Mouse (Mus musculus) adrenal gland, adult 2 months (tissue): ENCODE results near the gene Rims4. TPM values are rescaled to one million over a fixed set of nuclear protein-coding genes. Genes with fewer than 3 reads are reported as not detected.
A peak's percentile ranks its signal among the peaks of the same experiment; 100 is the strongest.

Source experiments
- DNase-seq: peaks from one replicate; pipeline ENCODE4 v3.0.0; 2021
- long read RNA-seq: library from polyadenylated mRNA; stranded (forward); transcript quantifications from one replicate; pipeline ENCODE4 v2.0.0, GENCODE M21; 2021
- polyA plus RNA-seq: library from polyadenylated mRNA; depleted of rRNA; stranded (reverse); fragments of >200 nt; gene quantifications from 2 replicates; pipeline ENCODE4 v1.2.3, GENCODE M21; 2012; rRNA removed
- total RNA-seq, 2 experiments: library from RNA; stranded (reverse); gene quantifications; 2 replicates each; pipeline ENCODE4 v1.2.3; 2021

Rims4 gene
- 100 to 1,000 TPM in 1 of 2 experiments, 10 to 100 TPM in 1; 89.5 to 154 TPM for total RNA-seq
- polyA plus RNA-seq, result 36.4 and 60.2 TPM in 2 replicates
- long read RNA-seq, full-length matches to known transcripts, result 20 of 59 reads
- long read RNA-seq, partial matches to known transcripts, result 3 of 59 reads
- long read RNA-seq, other reads (novel, unspliced or antisense), result 36 of 59 reads

DNA sequence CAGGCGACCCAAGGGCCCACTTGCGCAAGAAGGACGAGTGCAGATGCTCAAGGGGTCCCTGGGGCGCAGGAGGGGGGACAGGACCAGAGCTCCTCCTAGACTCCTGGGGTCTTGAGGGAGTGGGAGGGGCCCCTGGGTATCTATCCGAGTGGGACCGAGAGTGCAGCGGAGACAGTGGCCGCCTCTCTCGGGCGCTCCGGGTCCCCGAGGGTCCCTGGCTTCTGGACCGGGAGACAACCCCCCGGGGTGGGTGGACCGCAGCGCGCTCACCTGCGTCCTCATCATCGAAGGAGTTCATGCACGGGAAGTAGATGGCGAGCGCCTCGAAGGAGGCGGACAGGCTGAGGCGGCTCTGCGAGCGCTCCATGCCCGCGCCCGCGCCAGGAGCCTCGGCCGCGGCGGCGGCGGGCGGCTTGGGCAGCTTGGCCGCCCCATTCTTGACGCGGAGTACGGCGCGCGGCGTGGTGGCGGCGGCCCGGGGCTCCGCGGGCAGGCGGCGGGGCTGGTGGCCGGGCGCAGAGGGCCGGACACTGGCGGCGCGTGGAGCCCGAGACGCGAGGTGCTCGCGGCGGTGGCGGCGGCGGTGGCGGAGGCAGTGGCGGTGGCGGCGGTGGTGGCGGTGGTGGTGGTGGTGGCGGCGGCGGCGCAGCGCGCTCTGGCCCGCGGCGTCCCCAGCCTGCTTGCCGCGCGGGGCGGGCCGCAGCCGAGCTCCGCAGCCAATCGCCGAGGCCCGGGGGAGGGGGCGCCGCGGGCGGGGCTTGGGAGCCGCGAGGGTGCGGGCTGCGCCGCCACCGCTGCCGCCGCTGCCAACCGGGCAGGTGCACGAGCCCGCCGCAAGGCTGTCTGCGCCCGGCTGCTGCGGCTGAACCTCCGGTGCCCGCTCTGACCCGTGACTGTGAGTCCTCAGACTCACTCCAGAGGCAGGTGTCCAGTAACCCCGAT is at the start of gene Rims4:
Gene Rims4, minus strand, starts transcription at position 367 of the 942 bp plus-strand sequence.
- peak; percentile 93 for DNase-seq

DNA sequence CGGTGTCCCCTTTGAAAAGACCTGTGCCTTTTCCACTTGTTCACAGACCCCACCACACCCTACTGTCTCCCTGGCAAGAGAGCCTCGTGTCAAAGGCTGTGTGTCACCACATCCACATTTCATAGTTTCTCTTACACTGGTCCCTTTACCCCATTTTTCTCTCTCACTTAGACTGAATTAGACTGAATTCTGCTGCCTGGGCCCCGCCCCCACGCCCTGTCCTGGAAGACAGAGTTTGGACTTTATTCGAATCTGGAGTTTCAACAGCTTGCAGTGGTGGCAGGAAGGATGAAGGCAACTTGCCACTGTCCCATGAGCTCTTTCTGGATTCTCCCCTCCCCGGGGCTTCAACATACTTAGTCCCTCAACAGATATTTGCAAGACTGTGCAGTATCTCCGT is 47.2 kb upstream of the Rims4 start:
- peak; percentile 18 for DNase-seq

DNA sequence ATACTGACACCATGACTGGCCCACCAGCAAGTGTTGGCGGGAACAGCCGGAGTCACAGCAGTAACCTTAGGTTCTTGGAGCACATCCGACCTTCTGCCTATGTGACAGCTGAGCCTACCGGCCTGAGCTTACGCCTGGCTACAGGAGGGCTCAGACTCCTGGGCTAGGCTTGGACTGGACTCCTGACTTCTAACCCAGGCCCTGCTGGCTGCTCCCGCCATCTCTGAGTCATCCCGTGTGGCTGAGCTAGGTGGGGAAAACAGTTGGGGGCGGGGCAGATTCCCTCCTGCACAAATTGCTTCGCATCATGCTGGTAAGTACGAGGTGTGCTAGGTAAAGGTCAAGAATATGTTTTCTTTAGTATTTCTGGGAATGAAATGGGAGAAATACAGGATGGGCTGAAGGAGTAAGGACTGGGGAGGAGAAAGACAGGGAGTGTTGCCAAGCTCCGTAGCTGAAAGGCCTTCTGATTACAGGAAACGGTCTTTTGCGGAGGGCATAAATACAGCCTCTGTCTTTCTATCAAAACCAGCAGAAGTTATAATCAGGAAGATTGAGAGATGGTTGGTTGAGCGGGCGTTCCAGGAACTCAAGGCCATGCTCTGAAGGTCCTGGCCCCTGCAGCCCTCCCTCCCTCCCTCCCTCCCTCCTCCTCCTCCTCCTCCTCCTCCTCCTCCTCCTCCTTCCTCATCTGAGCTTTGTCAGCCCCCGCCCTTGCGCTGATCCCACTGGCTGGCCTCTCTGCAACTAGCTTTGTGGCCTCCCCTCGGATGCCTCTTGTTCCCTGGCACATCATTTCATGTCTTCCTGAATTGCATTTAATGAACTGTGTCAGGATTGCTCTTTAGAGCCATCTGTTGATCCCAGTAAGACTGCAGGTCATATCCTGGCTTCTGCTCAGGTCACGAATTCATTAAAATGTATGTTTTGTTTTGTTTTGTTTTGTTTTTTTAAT is 46.4 kb upstream of the Rims4 start:
- peak; percentile 79 for DNase-seq

DNA sequence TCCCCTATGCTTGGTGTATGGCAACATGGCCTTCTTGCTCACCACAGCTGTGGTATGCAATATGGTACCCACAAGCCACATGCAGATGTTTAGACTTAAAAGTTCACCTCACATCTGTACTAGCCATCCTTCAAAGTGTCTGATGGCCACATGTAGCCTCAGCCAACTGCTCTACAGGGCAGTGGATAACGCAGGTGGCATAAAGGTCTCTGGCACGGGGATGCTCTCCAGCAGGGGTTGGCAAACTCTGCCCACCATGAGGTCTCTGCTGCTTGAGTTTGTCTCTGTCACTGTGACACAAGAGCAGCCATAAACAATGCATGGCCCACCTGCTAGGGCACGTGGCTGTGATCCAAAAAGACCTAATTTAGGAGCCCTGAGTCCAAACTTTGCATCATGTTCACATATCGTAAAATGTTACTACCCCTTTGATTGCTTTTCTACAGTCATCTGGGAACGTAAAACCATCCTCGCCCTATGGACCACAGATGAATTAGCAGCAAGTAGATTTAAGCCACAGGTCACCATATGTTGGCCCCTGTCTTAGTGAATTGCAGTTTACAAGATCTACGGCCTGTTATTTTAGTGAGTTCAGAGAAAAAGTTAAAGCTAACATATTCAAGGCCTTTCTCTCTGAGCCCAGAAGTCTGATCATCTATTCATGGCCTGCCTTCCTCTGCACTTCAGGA is 35.3 kb upstream of the Rims4 start:
- no peak for DNase-seq

DNA sequence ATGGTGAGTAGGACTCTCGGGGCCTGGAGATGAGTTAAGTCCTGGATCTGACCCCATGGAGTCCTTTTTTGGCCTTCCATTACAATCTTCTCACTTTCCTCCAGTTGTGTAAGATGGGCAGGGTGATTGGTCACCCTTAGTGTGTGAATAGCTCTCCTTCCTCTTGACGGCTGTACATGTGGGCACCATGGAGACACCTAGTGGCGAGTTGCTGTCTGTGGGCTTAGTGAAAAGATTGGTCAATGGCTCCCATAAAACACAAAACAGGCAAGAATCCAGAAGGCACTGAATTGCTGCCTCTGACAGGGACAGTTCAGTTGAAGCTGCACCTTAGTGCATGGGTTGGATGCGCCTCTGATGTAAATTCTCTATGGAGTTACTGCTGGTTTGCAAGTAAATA is 33.3 kb upstream of the Rims4 start:
- peak; percentile 86 for DNase-seq

DNA sequence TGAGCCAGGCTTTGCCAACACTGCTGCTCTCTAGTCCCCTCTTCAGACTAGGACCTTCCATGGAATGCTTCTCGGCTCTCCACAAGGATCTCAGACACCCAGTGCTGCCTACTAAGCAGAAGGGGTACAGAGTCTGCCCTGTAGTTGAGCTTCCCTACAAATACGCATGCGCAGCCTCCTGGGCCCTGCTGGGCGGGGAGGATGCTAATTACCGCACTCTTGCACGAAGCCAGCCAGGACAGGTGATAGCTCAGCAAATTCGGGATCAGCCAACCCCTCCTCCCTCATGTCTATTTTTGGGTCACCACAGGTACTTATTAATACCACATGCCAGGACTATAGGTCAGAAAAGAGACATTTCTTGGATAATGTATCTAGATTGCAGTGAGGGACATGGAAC is 29.5 kb upstream of the Rims4 start:
- no peak for DNase-seq

DNA sequence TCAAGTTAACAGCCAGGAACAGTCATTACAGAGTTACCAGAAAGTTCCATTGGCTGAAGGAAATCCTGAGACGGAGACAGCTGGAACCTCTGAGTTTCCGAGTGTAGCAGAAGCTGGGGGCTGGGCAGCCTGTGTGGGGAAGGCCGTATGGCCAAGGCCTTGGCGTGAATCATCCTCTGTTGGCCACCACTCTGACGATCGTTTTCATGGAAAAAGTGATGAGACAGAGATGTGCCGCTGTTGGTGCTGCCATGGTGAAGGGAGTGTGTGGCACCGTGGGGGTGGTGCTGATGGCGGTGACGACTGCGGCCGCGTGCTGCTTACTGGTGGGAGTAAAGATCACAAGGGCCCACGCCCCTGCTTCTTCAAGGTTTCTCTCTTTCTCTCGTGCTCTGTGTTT is 27.7 kb upstream of the Rims4 start:
- DNase-seq, result peak; percentile 92

DNA sequence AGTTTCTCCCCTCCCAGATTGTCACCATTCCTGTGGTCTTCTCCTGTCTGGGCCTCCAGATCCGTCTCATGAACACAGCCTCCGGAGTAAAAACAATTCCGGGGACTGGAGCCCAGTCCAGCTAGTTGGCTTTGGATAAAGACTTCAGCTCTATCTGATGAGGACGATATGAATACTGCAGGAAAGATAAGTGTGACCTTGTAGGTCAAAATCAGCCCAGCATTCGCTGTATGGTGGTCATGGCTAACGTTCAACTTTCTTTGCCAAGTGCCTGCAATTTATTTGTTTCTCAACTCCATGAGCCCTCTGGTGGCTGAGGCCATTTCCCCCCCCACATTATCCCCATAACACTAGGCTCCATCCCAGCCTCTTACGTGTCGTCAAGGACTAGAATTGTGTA is 26.0 kb upstream of the Rims4 start:
- DNase-seq, result peak; percentile 80

DNA sequence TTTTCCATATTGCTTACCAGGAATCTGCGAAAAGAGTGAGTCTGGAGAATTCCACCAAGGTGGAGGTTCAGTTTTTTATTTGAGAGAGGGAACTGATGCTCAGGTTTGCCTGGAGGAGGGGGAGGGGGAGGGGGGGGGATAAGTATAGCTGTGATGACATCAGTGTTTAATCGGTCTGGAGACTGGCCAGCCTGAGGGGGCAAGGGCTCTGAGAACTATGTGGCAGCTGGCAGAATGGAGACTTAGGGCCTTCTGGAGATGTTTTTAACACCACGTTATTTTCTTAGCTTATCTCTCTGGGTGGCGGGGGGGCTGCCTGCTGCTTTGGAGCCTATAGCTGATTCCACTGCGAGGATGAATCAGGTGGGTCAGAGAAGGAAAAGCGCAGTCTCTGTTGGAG is 24.6 kb upstream of the Rims4 start:
- DNase-seq, result no peak

DNA sequence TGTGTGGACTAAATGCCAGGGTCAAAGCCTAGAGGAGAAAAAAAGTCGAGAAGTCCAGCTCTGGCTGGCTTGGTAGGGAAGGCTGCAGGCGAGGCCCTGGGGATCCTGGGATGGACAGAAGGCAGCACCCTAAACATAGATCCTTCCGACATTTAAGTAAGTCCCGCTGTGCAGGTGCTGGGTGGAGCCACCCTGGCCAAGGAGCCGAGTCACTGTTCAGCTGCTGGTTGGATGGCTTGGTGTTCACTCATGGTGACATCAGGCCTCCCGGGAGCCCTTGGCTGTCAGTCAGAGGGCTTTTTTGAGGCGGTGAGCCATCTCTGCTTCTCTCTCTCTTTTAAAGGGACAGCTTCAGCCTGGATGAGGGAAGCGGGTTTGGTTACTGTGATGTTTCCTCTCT is 21.0 kb upstream of the Rims4 start:
- DNase-seq, result peak; percentile 93

DNA sequence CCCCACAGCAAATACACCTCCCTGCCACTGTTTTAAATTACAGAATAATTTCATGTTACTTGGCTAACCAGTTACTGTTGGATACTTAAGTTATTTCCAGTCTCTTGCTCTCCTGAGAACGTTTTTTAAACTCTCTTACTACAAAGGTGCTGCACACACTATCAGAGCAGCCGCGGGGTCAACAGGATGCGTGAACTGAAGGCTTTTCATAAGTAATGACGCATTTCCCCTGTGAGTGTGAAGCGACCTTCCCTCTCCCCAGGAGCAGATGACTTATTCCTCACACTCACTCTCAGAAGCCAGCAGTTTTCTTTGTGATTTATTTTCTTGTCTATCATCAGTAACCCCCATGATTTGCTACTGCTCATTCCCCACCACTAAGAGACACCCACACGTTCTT is 13.7 kb upstream of the Rims4 start:
- DNase-seq, result no peak

DNA sequence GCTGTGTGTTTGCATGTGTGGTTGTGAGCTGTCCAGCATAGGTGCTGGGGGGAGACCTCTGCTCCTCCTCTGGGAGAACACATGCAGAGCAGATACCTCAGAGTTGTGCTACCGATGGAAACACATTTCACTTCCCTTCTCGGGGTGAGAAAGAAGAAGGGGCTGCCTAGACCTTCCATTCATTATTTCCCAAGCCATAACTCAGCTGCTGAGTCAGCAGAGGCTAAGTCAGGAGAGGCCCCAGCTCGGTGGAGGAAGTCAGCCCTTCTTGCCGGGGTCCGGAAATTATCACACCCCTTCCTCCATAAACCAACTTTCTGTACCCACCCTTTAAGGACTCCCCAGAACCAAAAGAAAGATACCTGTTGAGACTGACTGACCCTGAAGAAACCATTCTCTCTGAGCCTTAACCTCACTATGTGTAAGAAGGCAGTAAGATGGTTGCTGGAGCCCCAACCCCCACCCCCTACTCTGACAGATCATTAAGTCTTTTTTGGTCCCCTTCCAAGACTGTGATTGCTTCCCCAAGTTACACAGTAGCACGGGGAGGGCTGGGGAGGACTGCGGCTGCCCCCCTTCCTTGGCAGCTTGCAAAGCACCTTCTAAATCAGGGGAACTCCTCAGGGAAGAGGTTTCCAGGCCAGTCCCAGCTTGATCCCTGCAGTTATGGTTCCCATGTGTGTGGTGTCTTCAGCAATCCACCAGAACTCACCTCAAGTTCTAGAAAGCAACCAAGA is 10.1 kb upstream of the Rims4 start:
- no peak for DNase-seq

DNA sequence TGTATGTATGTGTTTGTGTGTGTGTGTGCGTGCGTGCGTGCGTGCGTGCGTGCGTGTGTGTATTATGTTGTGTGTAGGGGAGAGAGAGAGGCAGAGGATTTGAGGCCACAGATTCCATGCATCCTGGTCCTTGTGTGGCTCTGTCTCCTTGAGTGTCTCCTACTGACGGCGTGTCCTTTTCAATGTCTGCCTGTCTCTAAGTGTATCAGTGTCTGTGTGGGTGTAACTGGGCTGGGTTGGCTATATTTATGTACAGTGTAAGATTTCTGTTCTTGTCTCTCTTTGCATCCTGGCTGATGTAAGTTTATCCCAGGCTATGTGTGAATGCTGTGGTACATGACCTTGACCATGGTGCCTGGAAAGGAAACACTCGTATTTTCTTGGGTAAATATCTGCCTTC is 6.6 kb upstream of the Rims4 start:
- DNase-seq, result no peak

DNA sequence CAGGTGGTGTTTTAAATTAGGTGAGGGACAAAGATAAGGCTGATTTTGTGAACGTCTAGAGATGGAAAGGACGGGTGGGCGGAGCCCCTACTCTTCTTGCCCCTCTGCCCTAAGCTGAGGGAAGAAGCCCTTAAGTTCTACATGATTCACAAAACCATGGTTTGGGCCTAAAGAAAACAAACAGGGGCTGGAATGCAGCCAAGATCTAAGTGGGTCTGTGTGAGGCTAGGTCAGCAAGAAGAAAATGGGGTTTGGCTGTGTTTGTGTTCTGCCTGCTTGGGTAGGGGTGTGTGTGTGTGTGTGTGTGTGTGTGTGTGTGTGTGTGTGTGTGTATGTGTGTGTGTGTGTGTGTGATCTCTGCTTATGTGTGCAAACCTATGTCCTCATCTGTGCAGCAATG is 6.0 kb upstream of the Rims4 start:
- no peak for DNase-seq

DNA sequence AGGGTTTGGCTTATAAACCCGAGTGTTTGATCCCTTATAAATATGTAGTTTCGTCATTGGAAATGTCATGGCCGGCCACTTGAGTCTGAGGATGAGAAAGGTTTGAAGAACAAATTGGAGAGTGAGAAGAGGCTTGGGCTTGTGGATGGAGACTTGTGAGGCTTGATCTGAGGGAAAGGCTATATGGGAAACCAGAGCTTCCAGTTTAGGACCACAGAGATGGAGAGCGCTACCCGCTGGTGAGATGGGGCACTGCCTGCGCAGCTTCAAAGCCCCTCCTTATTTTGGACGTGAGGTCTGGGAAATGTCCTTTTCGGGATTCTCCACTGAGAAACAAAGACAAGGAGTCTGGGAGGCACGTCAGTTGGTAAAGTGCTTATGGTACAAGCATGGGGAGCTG is 4.6 kb upstream of the Rims4 start:
- DNase-seq, result no peak

DNA sequence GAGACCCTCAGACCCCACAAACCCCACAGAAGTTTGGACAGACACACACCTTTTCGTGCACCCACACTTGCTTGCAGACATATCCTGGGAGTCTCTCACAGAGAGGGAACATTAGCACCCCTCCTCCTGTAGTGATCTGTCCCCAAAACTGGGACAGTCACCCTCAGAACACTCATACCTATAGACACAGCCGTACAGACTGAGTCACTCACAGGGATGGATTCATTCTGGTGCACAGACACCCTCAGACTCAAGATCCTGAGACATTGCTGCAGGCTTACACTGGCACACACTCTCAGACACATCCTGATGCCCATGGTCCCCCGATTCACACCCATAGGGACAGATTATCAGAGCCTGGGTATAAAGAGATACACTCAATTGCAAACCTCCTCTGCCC is 1.1 kb upstream of the Rims4 start:
- no peak for DNase-seq

DNA sequence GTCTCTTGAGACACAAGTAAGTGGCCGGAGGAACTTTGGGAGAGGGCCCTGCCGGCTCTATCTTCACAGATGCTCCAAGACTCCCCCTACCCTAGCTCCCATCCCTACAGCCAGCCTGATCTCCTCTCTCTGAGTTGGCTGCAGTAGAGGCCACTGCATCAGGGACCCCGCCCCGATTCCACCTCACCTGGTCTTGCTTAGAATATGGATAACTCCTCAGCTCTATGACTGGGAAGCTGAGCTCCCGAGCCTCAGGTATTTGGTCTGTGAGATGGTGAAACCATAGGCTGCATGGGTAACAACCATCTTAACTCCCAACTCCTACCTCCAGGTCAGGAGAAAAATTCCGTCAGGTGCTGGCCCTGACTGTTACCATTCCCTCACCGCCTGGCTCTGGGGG is 1.8 kb downstream of the Rims4 start:
- no peak for DNase-seq

DNA sequence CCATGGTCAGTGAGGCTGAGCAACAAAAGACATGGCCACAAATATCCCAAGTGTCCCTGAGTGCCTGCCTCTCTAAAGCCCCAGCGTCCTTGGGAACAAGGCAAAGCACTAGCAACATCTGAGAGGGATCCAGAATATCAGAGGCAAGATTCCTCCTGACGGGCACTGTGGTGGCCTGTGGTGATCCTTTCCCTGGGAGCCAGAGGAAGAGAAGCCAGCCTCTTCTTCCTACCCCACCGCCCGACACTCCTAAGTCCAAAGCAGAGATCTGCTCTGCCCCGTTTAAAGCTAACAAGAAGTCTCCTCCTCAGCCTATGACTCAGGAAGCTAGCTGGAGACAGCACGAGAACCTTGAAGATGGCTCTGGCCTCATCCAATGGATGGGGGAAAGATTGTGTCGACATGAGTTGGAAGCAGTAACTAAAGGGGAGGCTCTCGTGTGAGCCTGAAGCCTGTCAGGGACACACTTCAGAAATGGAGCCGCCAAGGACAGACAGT is 3.1 kb downstream of the Rims4 start:
- DNase-seq, result peak; percentile 84

DNA sequence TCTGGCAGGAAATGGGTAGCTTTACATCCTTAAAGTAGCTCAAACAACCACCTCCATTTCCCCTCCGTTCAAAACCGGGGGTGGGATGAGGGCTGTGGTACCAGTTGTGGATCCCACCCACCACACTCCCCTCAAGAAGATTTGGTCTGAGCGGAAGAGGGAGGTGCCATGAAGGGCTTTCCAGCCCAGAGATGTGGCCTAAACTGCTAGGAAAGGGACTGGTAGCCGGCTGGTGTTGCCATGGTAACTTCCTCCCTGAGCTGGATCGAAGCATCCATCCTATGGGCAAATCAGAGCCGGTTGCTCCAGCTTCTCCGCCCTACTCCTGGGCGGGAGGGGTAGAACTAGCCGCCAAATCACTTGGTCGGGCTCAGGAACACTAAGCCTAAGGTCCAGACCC is 4.4 kb downstream of the Rims4 start:
- DNase-seq, result no peak

DNA sequence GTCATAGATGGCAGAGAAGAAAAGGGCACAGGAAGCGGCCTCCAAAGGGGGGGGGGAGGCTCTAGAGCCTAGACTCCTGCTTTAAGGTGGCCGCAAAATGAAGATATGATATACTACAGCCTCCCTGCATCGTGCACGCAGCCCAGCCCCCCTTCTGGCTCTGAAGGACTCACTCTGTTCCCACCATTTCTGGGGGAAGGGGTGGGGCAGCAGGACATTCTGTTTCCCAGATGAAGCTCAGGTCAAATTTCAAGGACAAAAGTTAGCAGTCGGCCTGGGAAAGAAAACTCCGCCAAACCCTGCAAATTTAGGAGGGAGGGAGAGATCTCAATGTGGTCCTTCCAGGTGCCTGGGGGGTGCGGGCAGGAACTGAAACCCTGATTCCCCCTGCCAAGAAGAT is 4.8 kb downstream of the Rims4 start:
- no peak for DNase-seq

DNA sequence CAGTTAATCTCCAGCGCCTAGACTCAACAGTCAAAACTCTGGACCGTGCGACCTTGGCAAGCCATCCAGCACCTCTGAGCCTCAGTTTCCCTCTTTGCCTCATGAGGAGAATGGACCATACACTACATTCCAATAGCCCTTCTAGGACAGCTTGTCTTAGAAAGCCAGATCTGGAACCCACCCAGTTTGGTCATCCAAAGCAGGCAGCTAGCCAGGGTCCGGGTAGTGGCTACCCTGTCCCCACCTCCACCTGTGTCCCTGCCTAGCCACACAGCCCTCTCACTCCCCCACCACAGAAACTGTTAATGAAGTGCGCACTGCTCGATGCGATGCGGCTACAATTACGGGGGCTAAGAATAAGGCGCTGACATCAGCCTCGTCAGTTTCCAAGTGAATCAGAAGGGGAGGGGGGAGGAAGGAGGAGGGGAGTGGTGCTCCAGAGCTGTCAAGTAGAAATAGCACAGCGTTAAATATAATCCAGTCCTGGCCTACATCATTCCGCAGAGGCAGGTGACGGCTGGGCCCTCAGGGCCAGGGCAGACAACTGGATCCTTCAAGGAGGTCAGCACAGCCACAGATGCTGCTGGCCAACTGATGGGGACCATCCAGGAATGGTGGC is 6.5 kb downstream of the Rims4 start:
- DNase-seq, result no peak
